Mouse (Mus musculus) hindbrain, embryonic 13.5 days (tissue): Measurements from ENCODE around the gene Cybc1. TPM values are rescaled to one million over a fixed set of nuclear protein-coding genes. Genes with fewer than 3 reads are reported as not detected.

Source experiments
- ATAC-seq: fragments of 200-750 bp; cut with Nextera tagmentation; 2 replicates; pipeline ENCODE4 v1.8.0; 2017; ENCODE audit warnings: moderate TSS enrichment; ENCODE audit not compliant: low FRiP score
- H3K27ac ChIP-seq: fragments of 300-500 bp; sonication (generic); 2 replicates; pipeline ENCODE4 v1.5.1; 2015; ENCODE audit warnings: inconsistent platforms, mild to moderate bottlenecking, moderate library complexity
- H3K27me3 ChIP-seq: fragments of 300-500 bp; sonication (generic); 2 replicates; pipeline ENCODE4 v1.6.1; 2015; ENCODE audit warnings: mild to moderate bottlenecking, inconsistent platforms
- H3K36me3 ChIP-seq: fragments of 300-500 bp; sonication (generic); 2 replicates; pipeline ENCODE4 v1.6.1; 2015; ENCODE audit warnings: mild to moderate bottlenecking, inconsistent platforms
- H3K4me1 ChIP-seq: fragments of 300-500 bp; sonication (generic); replicated peaks from 2 replicates; pipeline ENCODE4 v1.6.1; 2015; ENCODE audit warnings: inconsistent platforms
- H3K4me2 ChIP-seq: fragments of 300-500 bp; sonication (generic); 2 replicates; pipeline ENCODE4 v1.6.1; 2015; ENCODE audit warnings: inconsistent platforms, mild to moderate bottlenecking, moderate library complexity
- H3K4me3 ChIP-seq: fragments of 300-500 bp; sonication (generic); 2 replicates; pipeline ENCODE4 v1.5.1; 2015; ENCODE audit warnings: mild to moderate bottlenecking, inconsistent platforms
- H3K9ac ChIP-seq: fragments of 300-500 bp; sonication (generic); 2 replicates; pipeline ENCODE4 v1.6.1; 2015; ENCODE audit warnings: mild to moderate bottlenecking, inconsistent platforms
- H3K9me3 ChIP-seq: fragments of 300-500 bp; sonication (generic); 2 replicates; pipeline ENCODE4 v1.6.1; 2016; ENCODE audit warnings: inconsistent platforms
- WGBS: fragments of 180-500 bp; shearing (Covaris S2); methylation state at CpG from one replicate; pipeline ENCODE4 v1.1.7; 2015; 5-methylcytosine and 5-hydroxymethylcytosine counted together
- polyA plus RNA-seq: library from polyadenylated mRNA; unstranded; fragments of >200 nt; fragmentation: Nextera tagmentation; extraction: Ambion mirVana; gene quantifications from 2 replicates; pipeline ENCODE4 v1.2.1, GENCODE M21; 2015

Gene Cybc1
- 39.3 and 42.2 TPM in 2 replicates for polyA plus RNA-seq

DNA sequence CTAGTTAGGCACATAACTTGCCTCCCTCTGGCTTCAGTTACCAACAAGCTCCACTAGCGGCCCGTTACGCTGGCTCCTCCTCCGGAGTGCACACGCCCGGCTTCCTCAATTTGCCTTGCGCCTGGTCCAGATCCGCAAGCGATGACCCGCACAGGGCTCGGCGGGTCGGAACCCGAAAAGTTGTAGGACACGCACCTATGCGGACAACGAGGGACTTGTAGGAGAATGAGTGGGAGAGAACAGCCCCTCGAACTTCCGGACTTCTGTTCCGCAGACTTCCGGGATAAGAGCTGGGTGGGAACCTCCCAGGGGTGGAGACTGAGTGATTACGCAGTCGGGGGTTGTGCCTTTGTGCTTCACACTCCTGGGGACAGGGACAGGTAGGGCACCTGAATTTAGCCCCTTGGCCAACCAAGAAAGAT, at the start of gene Cybc1:
TSS of gene Cybc1 (minus strand) at position 305 of the 422 bp plus-strand sequence.
- Histone ChIP-seq H3K4me1 (peaks cover 29% of the 10 kb centered on the region), H3K9me3 (no peaks in the 10 kb centered on the region), H3K4me3 (peak within 1 kb of the TSS; percentile 75), H3K27ac (peak within 1 kb of the TSS; percentile 77), H3K4me2 (peak within 1 kb of the TSS; percentile 87), H3K9ac (peak within 1 kb of the TSS; percentile 86), H3K36me3 (peaks cover 32% of the 10 kb centered on the region), H3K27me3 (no peaks in the 10 kb centered on the region)
- under 1% methylated on average over 23 of the region's 23 CpGs for WGBS
- peak; percentile 88 for ATAC-seq

DNA sequence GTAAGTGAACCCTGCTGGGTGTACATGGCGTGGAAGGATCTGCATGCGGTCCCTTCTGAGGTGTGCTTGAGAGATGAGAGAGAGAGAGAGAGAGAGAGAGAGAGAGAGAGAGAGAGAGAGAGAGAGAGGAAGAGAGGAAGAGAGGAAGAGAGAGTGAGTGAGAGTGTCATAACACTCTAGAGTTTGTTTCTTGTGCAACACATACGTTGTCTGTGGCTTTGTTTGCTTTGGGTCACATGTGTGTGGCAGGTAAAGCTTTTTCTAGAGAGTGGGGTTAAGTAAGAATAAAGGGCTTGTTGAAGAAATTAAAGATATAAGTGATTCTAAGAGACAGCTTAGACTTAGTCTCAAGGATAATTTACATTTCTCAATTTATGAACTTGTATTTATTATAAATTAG, 48.9 kb upstream of the Cybc1 start:
- 92% methylated on average over 3 of the region's 3 CpGs for WGBS
- H3K27ac ChIP-seq, result no peak overlapping the region
- H3K4me2 ChIP-seq, result no peak overlapping the region
- no peak for ATAC-seq
- H3K36me3 ChIP-seq, result peaks cover 8% of the 10 kb centered on the region
- peaks cover 10% of the 10 kb centered on the region; the same call in 1 of the 2 replicates for H3K4me1 ChIP-seq
- no peak overlapping the region for H3K4me3 ChIP-seq
- no peaks in the 10 kb centered on the region for H3K27me3 ChIP-seq
- no peak overlapping the region for H3K9ac ChIP-seq
- no peaks in the 10 kb centered on the region for H3K9me3 ChIP-seq

DNA sequence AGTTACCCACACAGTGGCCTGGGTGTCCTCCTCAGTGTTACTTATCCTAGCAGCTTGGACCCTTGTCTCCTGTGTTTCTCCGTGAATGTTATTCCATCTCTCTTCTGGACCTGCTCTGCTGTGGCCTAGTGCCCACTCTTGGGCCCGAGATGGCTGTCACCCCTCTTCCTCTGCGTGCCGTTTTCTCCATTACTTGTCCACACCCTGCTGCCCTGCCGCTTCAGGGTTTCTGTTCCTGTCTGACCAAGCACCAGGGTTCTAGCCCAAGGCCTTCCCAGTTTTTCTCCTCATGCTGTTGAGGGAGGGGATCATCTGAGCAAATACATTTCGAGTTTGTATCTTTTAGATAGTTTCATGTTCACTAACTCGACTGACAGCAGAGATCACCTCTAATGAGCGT, 48.4 kb upstream of the Cybc1 start:
- Histone ChIP-seq H3K27me3 (no peaks in the 10 kb centered on the region), H3K9ac (no peak overlapping the region), H3K27ac (no peak overlapping the region), H3K4me1 (peaks cover 10% of the 10 kb centered on the region; the same call in 1 of the 2 replicates), H3K9me3 (no peaks in the 10 kb centered on the region), H3K36me3 (peaks cover 12% of the 10 kb centered on the region), H3K4me2 (no peak overlapping the region), H3K4me3 (no peak overlapping the region)
- WGBS, result 90% methylated on average over 8 of the region's 8 CpGs
- no peak for ATAC-seq

DNA sequence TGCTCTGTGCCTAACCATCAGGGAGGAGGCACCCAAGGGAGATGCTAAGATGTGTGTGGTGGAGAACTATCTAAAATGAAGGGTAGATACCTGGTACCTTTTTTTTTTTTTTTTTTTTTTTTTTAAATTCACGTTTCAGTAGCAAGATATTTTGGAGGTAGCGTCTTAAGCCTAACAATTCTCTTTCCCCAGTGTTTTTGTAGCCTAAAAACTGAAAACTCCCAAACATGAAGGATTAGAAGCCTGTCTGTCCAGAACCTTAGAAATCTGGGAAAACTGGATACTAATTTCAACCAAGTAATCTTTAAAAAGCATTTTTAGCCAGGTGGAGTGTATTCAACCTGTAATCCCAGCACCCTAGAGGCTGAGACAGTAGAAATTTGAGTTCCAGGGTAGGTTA, 32.0 kb upstream of the Cybc1 start:
- peak overlapping the region; percentile 97; the same call in 1 of the 2 replicates for H3K27ac ChIP-seq

DNA sequence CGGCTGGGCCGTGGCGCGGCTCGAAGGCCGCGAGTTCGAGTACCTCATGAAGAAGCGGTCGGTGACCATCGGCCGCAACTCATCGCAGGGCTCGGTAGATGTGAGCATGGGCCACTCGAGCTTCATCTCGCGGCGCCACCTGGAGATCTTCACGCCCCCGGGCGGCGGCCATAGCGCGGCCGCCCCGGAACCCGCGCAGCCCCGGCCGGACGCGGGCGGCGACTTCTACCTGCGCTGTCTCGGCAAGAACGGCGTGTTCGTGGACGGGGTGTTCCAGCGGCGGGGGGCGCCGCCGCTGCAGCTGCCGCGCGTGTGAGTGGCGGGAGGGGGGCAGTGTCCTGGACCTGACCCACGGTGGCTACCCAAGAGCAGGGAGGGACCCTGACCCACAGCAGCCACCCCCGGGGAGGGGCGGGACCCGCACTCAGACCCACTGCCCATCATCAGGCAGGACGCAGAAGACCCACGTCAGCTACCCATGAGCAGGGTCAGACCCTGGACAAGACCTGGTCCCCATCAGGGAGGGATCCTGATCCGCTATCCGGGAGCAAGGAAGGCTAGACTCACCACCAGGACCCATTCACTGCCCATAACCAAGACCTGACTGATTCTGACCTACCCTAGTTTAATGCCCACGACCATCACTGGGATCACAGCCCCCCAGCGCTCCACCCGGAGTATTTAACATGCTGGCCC, 31.2 kb upstream of the Cybc1 start:
- Histone ChIP-seq H3K9ac (peak overlapping the region; percentile 99), H3K4me2 (peak overlapping the region; percentile 89), H3K27me3 (no peaks in the 10 kb centered on the region), H3K36me3 (peaks cover 42% of the 10 kb centered on the region), H3K27ac (peak overlapping the region; percentile 97), H3K4me1 (peaks cover 36% of the 10 kb centered on the region), H3K9me3 (no peaks in the 10 kb centered on the region), H3K4me3 (peak overlapping the region; percentile 100)
- under 1% methylated on average over 52 of the region's 60 CpGs for WGBS
- peak; percentile 18 for ATAC-seq

More for the DNA sequence above, 32.0 kb upstream of the Cybc1 start:
- WGBS, result 49% methylated on average over 2 of the region's 2 CpGs
- ATAC-seq, result no peak
- H3K4me3 ChIP-seq, result peak overlapping the region; percentile 100
- peak overlapping the region; percentile 89 for H3K4me2 ChIP-seq
- H3K27me3 ChIP-seq, result no peaks in the 10 kb centered on the region
- peak overlapping the region; percentile 99 for H3K9ac ChIP-seq
- no peaks in the 10 kb centered on the region for H3K9me3 ChIP-seq
- H3K4me1 ChIP-seq, result peaks cover 36% of the 10 kb centered on the region
- peaks cover 40% of the 10 kb centered on the region for H3K36me3 ChIP-seq

DNA sequence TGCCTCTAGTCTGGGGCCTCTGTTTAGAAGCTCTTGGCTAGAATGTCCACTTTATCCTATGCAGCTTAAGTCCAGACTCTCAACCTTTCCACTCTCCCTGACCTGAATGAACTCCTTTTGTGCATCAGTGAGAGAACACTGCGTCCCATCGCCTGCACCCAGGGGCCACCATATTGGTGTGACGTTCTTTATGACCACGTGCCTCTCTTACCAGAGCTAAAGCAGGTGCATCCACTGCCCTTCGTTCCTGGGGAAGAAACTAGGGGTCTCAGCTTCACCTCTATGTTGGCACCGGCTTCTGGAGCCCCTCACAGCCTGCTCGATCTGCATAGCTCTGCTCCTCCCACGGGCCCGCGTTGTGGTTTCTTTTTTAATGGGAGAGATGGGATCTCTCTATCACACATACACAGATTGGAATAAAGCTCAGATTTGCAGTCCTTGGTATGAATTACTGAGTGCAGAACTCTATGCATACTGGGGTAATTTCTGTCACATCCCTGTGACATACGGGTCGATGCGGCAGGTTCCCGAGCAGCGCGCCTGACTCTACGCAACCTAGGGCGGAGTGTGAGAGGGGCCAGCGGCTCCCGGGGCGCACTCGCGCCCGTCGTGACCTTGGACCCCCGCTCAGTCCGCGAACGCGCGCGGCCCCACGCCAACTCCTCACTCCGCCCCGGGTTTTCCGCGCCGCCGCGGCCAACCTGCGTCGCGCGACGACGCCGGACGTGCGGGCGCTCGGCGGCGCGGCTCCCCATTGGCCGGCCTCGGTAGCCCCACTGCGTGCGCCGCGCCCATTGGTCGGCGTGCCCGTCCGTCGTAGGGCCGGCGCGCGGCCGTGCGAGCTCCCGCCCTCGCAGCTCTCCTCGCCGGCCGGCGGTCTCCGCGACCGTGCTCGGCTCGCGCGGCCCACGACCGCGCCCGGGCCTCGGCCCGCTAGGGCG, 30.3 kb upstream of the Cybc1 start, which contains the start of gene Foxk2:
TSS of gene Foxk2 (plus strand) at position 831 of the 941 bp plus-strand sequence.
- Histone ChIP-seq H3K4me2 (peak within 1 kb of the TSS; percentile 89), H3K9me3 (no peaks in the 10 kb centered on the region), H3K4me1 (peaks cover 36% of the 10 kb centered on the region), H3K4me3 (peak within 1 kb of the TSS; percentile 100), H3K27me3 (no peaks in the 10 kb centered on the region), H3K36me3 (peaks cover 44% of the 10 kb centered on the region), H3K27ac (peak within 1 kb of the TSS; percentile 97), H3K9ac (peak within 1 kb of the TSS; percentile 99)
- WGBS, result under 1% methylated on average over 78 of the region's 91 CpGs
- peak; percentile 97 for ATAC-seq

DNA sequence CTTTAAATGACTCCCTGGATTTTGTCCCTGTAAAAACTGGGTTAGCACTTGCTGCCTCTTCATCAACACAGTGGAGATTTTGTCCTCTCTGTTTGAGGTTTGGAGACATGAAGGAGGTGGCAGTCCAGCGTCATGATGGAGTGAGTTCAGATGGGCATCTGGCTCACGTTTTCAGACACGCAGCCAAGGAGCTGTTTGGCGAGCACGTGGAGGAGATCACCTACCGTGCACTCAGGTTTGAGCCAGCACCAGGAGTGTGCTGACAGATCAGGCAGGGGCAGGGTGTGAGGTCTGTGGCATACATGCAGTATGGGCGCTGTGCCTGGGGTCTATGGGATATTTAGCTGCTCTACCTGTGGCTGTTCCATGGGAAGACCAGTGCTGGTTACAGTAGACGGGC, 21.1 kb upstream of the Cybc1 start:
- ATAC-seq, result no peak

DNA sequence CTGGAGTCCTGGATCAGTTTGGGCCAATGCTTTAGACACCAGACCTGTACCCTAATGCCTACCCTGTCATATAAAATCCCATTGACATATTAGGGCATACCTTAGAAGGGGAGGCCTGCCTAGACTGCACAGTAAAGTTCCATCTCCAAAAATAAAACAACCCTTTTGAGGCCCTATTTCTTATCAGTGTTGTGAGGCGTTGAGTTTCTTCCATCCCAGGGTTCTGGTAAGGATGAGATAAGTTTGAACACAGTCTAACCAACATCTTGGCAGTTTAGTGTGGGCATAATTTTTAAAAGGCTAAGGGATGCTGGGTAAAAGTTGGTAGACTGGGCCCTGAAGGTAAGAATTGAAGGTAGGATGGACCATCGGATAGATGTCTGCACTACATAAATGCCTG, 10.5 kb upstream of the Cybc1 start:
- WGBS, result 94% methylated on average over 2 of the region's 2 CpGs
- H3K4me2 ChIP-seq, result no peak overlapping the region; the same call in 1 of the 2 replicates
- H3K4me1 ChIP-seq, result peaks cover 49% of the 10 kb centered on the region
- H3K27ac ChIP-seq, result no peak overlapping the region
- no peaks in the 10 kb centered on the region for H3K9me3 ChIP-seq
- H3K27me3 ChIP-seq, result no peaks in the 10 kb centered on the region
- H3K36me3 ChIP-seq, result peaks cover 51% of the 10 kb centered on the region
- no peak for ATAC-seq
- H3K9ac ChIP-seq, result no peak overlapping the region
- no peak overlapping the region for H3K4me3 ChIP-seq

More for the DNA sequence above, 21.1 kb upstream of the Cybc1 start:
- Histone ChIP-seq H3K4me1 (no peaks in the 10 kb centered on the region), H3K27ac (no peak overlapping the region), H3K4me2 (no peak overlapping the region), H3K4me3 (no peak overlapping the region), H3K27me3 (no peaks in the 10 kb centered on the region), H3K36me3 (peaks cover 98% of the 10 kb centered on the region), H3K9me3 (no peaks in the 10 kb centered on the region), H3K9ac (no peak overlapping the region)
- WGBS, result 93% methylated on average over 8 of the region's 8 CpGs

DNA sequence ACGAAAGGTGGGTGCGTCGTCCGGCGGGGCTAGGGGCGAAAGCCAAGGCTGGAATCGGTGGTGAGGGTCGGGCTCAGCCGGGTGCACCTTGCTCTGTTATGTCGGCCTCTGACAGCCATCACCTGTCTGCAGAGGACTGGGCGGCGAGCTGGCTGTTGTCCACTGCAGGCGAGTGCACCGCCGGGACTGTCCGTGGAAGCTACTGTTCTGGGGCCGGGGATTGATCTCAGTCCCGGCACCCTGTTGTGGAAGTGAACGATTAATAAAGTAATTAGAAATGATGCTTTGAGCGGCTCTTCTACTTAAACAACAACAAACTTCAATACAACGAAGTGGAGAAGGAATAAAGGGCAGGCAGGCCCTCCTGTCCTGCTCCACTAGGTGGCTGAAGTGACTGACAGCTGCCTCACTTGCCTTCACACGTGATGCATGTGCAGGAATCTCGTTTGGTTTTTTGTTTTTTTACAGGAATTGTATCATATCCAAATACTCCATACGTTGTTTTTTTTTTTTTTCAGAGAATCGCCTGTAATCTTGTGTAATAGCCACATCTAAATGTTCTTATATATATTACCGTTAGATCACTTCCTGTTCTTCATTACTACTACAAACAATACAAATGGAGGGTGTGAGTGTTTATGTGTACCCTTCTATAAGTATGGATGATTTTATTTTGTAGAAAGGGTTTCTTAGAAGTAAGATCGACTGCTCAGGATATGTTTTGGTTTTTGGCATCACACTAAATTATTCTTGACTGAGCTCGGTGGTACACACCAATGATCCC, 8.4 kb upstream of the Cybc1 start:
- H3K4me1 ChIP-seq, result peaks cover 49% of the 10 kb centered on the region
- H3K27me3 ChIP-seq, result no peaks in the 10 kb centered on the region
- H3K9me3 ChIP-seq, result no peaks in the 10 kb centered on the region
- H3K36me3 ChIP-seq, result peaks cover 31% of the 10 kb centered on the region
- peak; percentile 11; the same call in 1 of the 2 replicates for ATAC-seq
- H3K9ac ChIP-seq, result peak overlapping the region; percentile 89
- peak overlapping the region; percentile 70 for H3K4me2 ChIP-seq
- H3K27ac ChIP-seq, result peak overlapping the region; percentile 100
- peak overlapping the region; percentile 72 for H3K4me3 ChIP-seq
- WGBS, result 4% methylated on average over 28 of the region's 28 CpGs

DNA sequence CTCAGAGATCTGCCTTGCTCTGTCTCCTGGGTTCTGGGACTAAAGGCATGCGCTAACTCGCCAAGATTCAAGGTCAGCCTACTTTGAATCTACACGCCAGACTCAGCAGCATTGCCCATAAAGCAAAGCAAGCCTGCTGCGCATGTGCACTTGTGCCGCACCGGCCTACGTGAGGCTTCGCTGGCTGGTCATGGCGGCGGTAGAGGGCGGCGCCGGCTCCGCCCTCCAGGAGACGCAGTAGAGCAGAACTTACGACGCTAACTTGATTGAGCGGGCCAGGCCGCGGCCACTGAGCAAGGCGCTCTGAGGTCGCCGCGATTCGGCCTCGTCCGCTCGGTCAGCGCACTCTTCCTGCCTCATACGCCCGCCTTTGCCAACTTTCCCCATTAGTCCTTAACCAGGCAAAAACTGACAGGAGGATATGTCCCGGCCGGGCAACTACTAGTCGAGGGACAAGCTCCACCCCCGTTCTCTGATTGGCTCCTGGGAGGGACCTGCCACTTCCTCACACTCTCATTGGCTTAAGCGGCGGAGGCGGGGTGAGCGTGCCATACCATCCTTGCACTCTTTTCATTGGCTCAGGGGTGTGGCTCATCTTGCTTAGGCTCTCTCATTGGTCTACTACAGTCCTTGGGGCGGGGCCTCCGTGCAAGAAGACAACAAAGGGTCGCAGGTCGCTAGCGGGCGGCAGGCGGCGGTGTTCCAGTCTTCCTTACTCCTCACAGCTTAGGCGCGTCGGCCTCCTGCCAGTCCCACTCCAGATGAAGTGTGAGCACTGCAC, 7.6 kb upstream of the Cybc1 start, which contains the start of gene Narf:
TSS of gene Narf (plus strand) at position 690 of the 781 bp plus-strand sequence.
- Histone ChIP-seq H3K27me3 (no peaks in the 10 kb centered on the region), H3K9me3 (no peaks in the 10 kb centered on the region), H3K4me1 (peaks cover 42% of the 10 kb centered on the region), H3K4me2 (peak within 1 kb of the TSS; percentile 70), H3K9ac (peak within 1 kb of the TSS; percentile 89), H3K27ac (peak within 1 kb of the TSS; percentile 100), H3K4me3 (peak within 1 kb of the TSS; percentile 72), H3K36me3 (peaks cover 23% of the 10 kb centered on the region)
- peak; percentile 100 for ATAC-seq
- under 1% methylated on average over 50 of the region's 50 CpGs for WGBS
